Mouse (Mus musculus): Measurements from ENCODE around the gene Klra1. TPM values are rescaled to one million over a fixed set of nuclear protein-coding genes. Genes with fewer than 3 reads are reported as not detected.

The Klra1 gene
- total RNA-seq (2023) = not detected

DNA sequence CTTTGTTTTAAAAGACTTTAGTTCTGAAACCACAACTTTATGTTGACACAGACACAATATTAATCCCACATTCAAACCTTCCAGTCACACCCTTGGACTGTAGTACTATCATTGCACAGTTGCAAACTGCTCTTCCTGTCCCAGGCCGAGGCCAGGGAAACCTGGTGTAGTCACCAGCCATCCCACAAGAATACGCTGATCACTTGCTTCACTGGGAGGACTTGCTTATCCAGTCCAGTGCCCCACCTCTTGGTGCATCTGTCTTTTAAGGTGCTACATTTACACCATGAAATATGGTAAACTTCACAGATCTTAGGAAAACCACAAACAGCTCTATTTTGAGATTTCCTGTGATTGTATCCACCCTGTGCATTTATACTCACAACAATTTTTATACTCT, at the start of gene Klra1:
Gene Klra1 (minus strand): TSS at position 125 of the 400 bp plus-strand sequence.

DNA sequence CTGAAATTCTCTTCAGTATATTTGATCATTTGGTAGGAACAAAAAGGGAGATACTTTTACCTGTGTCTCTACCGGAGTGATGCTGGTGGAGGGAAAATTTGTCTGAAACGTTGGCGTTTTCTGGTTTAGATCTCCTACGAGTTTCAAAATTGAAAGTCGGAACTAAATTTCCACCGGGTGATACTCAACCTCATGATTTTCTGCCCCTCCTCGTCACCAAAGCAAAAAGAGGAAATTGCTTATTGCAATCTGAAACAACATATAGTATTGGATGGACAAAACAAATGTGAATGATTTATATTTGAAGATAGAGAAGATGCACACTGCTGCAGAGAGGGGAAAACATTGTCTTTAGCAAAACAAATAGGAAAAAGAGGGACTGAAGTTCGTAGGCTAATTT, 49.3 kb downstream of the Klra1 start, which contains the start of gene Klra3:
Gene Klra3 (minus strand): TSS at position 164 of the 400 bp plus-strand sequence.

Other genes starting within 250 kb of the Klra1 start
- not detected for gene Klra9, start 193.8 kb downstream of the Klra1 start, total RNA-seq (2023)
- 1.0 TPM for gene Klra7, start 153.6 kb downstream of the Klra1 start, total RNA-seq (2023)
- gene Klra10, start 104.9 kb downstream of the Klra1 start, total RNA-seq (2023) = not detected
- not detected for gene Klra3, start 49.3 kb downstream of the Klra1 start, total RNA-seq (2023)